Mouse (Mus musculus) embryonic fibroblast, embryonic 13.5 days (primary cell): Measurements from ENCODE around the gene Olfr299. TPM values are rescaled to one million over a fixed set of nuclear protein-coding genes. Genes with fewer than 3 reads are reported as not detected.

Source experiments
- H3K27ac ChIP-seq: 2 replicates; pipeline ENCODE4 v1.5.1; 2012; ENCODE audit warnings: low read length, control low read depth, inconsistent platforms; ENCODE audit not compliant: insufficient read depth
- H3K4me1 ChIP-seq: 2 replicates; pipeline ENCODE4 v1.6.1; 2011; ENCODE audit warnings: low read length; ENCODE audit not compliant: control insufficient read depth, insufficient read depth
- H3K4me3 ChIP-seq: 2 replicates; pipeline ENCODE4 v1.5.1; 2011; ENCODE audit warnings: mild to moderate bottlenecking, control low read depth, low read length; ENCODE audit not compliant: insufficient read depth
- CTCF ChIP-seq: IDR thresholded peaks from 2 replicates; pipeline ENCODE4 v1.5.1; 2011; ENCODE audit warnings: mild to moderate bottlenecking, control low read depth, low read length, moderate library complexity, borderline replicate concordance; ENCODE audit not compliant: insufficient read depth
- POLR2A ChIP-seq: IDR thresholded peaks from 2 replicates; pipeline ENCODE4 v1.6.1; 2011; ENCODE audit warnings: low read depth, mild to moderate bottlenecking, control low read depth, low read length, moderate library complexity
- polyA plus RNA-seq: library from polyadenylated mRNA; stranded (reverse); fragments of >200 nt; gene quantifications from 2 replicates; pipeline ENCODE4 v1.2.4, GENCODE M21; 2011; ENCODE audit warnings: low read depth; ENCODE audit not compliant: missing spikeins, insufficient read length

The Olfr299 gene
- polyA plus RNA-seq: not detected in 2 replicates

- no peak for TF ChIP-seq CTCF
- no peak for TF ChIP-seq POLR2A
- H3K4me1 ChIP-seq: no peaks in the 10 kb centered on the region
- no peak within 1 kb of the TSS for H3K4me3 ChIP-seq
- no peak within 1 kb of the TSS for H3K27ac ChIP-seq
Observed at GRCm38 (mm10) chr7:86459621-86460020, at the start of gene Olfr299. Olfr299 (plus strand) TSS chr7:86459921.

DNA sequence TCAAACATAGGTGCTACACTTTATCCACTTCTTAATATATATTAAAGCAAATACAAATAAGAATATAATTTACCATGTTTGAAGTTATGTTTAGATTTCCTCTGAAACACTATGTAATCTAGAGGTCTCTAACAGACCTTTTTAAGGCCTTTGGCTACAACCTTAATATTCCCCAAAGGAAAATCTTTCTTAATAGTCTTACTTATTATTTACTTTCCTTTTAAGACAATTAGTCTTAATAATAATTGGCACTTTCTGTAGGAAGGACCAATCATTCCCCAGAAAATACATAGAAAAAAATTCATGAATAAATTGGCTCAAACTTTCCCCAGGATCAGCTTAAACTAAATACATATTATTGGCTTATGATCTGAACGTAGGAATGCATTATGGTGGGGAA lies 32.7 kb downstream of the Olfr299 start, which contains the start of gene Olfr298:
Gene Olfr298, minus strand, starts transcription at position 101 of the 400 bp plus-strand sequence.
- no peak within 1 kb of the TSS for H3K27ac ChIP-seq
- no peak within 1 kb of the TSS for H3K4me3 ChIP-seq
- TF ChIP-seq CTCF (no peak), POLR2A (no peak)
- H3K4me1 ChIP-seq: no peaks in the 10 kb centered on the region

Other genes starting within 250 kb of the Olfr299 start
- gene Vmn2r76, start 213.6 kb upstream of the Olfr299 start, polyA plus RNA-seq: not detected in 2 replicates
- not detected in 2 replicates for gene Olfr310, start 182.7 kb upstream of the Olfr299 start, polyA plus RNA-seq
- gene Olfr309, start 146.2 kb upstream of the Olfr299 start, polyA plus RNA-seq: not detected in 2 replicates
- gene Olfr308, start 134.3 kb upstream of the Olfr299 start, polyA plus RNA-seq: not detected in 2 replicates
- not detected in 2 replicates for gene Olfr307, start 122.3 kb upstream of the Olfr299 start, polyA plus RNA-seq
- gene Olfr305, start 93.0 kb upstream of the Olfr299 start, polyA plus RNA-seq: not detected in 2 replicates
- gene Olfr304, start 73.3 kb upstream of the Olfr299 start, polyA plus RNA-seq: not detected in 2 replicates
- gene Olfr303, start 62.1 kb upstream of the Olfr299 start, polyA plus RNA-seq: not detected in 2 replicates
- not detected in 2 replicates for gene Olfr301, start 56.1 kb upstream of the Olfr299 start, polyA plus RNA-seq
- not detected in 2 replicates for gene Olfr298, start 32.6 kb downstream of the Olfr299 start, polyA plus RNA-seq
- gene Olfr297, start 60.0 kb downstream of the Olfr299 start, polyA plus RNA-seq: not detected in 2 replicates
- not detected in 2 replicates for gene Olfr295, start 123.9 kb downstream of the Olfr299 start, polyA plus RNA-seq
- not detected in 2 replicates for gene Olfr294, start 156.7 kb downstream of the Olfr299 start, polyA plus RNA-seq
- not detected in 2 replicates for gene Olfr293, start 189.1 kb downstream of the Olfr299 start, polyA plus RNA-seq
- not detected in 2 replicates for gene Olfr292, start 228.4 kb downstream of the Olfr299 start, polyA plus RNA-seq